Mouse (Mus musculus): Measurements from ENCODE around the gene Clstn3.
A peak's percentile ranks its signal among the peaks of the same experiment; 100 is the strongest.
"Not testable (repeated sequence)": the region's sequence is repeated elsewhere in the genome, so short reads cannot be mapped to it uniquely, and the experiment has no call there.

The Clstn3 gene

DNA sequence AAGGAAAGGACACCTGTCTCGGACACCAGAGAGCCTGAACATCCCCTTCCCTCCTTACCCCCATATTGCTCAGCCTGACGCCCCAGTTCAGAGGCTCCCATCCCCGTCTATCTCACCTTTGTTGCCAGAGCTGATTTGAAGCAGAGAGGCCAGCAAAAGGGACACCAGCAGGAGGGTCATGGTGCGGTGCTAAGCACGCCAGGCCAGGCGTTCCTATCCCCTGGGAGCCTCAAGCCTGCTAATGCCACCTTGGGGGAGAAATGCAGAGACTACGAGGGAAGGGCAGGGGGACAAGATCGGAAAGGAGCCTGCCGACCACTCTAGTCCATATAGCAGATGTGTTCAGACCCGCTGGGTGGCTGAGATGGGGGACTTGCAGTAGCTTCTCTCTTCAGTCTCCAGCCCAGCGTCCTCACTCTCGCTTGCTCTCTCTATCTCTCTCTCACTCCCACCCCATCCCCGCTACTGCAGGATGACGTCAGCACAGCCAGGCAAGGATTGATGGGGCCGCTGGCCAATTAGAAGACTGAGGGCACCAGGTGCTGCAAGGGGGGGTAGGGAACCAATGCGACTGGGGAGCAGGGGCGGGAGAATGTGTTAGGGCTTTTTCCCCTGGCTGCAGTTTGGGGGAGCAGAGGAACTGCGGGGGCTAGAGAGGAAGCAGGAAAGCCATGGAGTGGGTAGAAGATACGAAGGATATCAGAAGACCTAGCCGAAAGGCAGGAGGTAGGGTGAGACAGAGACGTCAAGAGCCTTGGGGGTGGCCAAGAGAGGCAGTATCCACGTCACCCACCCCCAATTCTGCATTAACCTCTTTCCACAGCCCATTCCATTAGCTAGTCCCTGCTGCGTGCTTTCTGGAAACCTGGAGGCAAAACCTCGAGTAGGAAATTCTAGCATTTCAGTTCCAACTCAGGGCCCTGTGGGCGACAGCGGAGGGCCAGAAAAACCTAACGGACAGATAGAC lies at the start of gene Clstn3:
Gene Clstn3 (minus strand): TSS at position 490 of the 967 bp plus-strand sequence.
- peak; percentile 32 to 45 for DNase-seq (ENCODE audit: low spot score in 2 of 2)

DNA sequence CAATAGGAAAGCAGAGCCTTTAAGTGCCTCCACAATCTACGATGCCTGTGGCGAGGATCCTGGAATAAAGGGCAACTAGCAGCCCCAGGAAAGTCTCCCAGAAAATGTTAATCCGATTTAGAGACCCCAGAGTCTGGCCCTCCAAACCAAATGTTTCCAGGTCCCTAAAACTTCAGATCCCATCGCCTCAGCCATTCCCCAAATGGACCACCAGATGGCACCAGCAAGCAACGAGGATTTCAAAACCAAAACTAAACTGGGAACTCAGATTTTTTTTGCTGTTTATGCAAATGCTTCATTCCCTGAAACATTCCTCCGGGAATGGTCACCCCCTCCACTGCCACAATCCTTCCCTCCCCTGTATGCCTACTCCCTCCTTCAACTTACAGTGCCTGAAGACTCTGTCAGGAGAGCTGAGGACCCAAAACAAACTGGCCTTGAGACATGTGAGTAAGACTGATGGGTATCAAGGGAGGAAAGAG lies 47.8 kb upstream of the Clstn3 start, which contains the start of gene C1ra:
Gene C1ra (plus strand): TSS at position 51 of the 482 bp plus-strand sequence.
- DNase-seq (ENCODE audit: low spot score in 2 of 2), result peak; percentile 54 to 76

DNA sequence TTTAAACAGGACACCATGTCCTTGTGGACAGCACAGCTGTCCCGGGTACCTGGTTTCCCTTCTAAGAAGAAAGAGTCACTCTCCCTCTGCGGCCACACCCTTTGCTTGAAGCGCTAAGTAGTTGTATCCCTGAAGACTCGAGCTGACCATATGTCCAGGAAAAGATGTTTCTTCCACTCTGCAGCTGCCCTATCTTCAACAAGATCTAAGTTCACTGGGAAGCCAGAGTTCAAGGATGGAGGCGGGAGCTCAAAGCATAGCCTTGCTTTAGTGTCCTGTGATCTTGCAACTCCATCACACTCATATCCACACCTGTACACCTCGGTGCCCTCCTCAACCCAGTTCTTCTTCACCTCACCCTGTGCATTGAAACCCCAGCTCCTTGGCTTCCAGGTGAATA lies 47.3 kb upstream of the Clstn3 start:
- DNase-seq (ENCODE audit: low spot score in 2 of 2), result no peak

DNA sequence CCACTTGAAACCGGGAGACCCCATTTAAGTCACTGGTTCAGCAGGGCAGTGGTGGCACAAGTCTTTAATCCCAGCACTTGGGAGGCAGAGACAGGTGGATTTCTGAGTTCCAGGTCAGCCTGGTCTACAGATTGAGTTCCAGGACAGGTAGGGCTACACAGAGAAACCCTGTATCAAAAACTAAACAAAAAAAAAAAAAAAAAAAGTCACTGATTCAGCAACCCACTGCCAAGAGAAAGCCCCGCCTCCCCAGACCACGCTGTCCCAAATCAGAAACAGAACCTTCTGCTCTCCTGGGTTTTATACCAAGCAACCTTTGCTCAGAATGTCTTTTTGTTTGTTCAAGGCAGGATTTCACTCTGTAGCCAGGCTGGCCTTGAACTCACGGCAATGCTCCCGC lies 44.6 kb upstream of the Clstn3 start:
- DNase-seq (ENCODE audit: low spot score in 2 of 2), result not testable (repeated sequence)

DNA sequence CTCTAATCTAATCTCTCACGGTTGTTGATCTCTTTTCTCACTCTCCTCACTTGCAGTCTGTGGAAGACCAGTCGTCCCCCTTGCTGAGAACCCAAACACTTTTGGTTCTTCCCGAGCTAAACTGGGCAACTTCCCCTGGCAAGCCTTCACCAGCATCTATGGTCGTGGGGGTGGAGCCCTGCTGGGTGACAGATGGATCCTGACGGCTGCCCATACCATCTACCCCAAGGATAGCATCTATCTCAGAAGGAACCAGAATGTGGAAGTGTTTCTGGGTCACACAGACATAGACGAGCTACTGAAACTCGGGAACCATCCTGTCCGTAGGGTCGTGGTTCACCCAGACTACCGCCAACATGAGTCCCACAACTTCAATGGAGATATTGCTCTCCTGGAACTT lies 43.7 kb upstream of the Clstn3 start:
- DNase-seq (ENCODE audit: low spot score in 2 of 2), result no peak

DNA sequence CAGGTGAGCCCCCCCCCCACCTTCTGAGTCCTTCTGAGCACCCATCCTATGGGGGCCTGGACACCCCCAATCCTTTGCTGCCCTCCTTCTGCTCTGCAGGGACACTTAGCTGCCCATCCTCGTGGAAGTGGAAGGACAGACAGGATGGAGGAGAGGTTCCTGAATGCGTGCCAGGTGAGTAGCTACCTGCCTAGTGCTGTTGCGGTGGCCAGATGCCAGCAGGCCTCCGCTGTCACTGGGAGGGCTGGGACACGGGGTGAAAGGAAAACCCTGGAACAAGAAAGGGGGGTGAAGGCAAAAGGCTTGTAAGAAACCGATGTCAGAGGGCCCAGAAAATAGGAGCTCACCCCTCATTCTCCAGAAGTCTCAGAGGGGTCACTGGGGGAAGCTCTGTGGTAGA lies 42.4 kb upstream of the Clstn3 start:
- no peak for DNase-seq (ENCODE audit: low spot score in 2 of 2)

DNA sequence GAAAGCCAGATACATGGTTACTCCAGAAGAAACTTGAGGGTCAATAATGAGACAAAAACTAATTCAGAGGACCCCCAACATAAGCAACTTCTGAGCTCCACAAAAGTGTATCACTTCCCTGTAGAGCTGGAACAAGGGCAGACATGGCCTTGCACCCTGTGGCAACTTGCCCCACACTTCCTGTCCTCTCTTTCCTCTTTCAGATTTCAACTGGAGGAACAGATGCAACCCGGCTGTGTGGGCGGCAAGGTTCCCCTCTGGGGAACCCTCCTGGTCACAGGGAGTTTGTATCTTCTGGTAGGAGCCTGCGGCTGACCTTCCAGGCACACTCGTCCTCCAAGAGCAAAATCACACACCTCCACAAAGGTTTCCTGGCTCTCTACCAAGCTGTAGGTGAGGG lies 40.4 kb upstream of the Clstn3 start:
- DNase-seq (ENCODE audit: low spot score in 2 of 2), result peak in 1 of 2 experiments; percentile 29

DNA sequence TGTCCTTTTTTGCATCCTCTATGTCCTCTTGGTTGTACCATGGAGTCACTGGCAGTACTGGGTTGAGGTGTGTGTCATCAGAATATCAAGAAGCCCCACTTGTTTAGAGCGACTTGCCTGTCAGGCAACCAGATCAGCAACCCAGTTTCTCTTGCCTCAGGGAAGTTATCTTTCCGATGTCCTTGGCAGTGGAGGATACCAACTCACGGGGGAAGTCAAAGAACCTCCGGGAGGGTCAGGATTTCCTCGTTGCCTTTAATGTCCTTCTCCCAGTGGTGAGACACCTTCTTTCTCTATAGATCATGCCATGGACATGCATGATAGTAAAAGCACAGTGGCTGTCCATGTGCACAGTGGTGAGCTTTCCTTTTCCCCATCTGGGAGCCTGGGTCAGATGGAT lies 37.4 kb upstream of the Clstn3 start:
- DNase-seq (ENCODE audit: low spot score in 2 of 2), result no peak

DNA sequence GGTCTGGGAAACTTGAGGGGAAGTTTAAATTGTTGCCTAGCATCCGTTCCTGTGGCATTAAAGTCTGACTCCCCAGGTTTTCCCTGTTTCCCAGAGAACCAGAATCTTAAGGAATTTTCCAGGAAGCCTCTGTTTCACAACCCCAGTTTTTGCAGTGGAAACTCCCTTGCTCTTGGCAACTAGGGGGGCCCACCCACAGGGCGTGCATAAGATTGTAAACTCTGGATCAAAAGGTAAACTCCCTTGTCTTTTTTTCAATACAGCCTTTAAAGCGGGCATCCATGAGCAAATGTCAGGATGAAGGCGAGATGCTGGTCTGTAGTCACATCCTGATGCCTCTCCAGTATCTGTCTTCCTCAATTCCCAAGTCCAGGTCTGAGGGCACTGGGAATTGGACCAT lies 36.9 kb upstream of the Clstn3 start:
- no peak for DNase-seq (ENCODE audit: low spot score in 2 of 2)

DNA sequence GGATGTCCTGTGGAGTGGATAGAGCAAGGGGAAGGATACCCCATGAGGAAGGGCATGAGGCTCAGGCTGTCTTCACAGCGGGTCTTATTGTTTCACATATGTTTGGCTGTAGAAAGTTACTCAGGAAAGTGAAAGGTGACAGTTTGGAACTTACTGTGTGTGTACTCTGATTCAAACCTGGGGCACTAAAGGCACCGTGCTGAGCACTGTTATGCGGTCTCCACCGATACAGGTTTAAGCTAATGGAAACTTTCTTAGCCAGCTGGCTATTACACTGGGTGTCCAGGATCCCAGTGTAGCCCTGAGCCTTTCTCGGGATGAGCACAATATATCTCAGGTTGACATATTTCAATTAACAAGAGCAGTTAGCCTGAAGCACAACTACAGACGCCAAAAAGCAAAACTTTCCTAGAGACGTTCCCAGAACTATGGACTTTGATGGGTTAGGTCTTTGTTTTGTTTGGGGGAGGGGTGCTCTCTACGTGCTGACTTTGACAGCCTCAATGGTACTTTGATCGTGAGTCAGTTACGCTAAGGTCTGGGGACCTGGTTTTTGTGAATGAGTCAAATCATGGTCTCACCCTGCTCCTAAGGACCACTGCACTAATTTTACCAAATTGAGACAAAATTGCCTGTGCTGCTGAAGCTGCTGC lies 35.4 kb upstream of the Clstn3 start:
- no peak for DNase-seq (ENCODE audit: low spot score in 2 of 2)

DNA sequence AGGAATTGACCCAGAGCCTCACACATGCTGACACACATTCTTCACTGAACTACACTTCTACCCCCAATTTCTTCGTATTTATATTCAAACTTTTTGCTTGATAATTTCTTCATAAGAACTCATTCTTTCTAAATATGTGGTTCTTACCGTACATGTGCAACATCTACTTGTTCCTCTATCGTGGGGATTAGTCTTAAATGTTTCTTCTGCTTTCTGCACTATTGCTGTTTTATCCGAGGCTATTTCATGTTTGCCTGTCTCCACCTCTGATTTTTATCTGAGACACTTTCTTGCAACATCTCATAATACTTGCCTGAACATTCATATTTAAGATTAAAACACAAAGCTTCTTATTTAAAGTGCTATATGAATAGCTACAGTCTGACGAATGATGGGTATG lies 31.5 kb upstream of the Clstn3 start:
- no peak for DNase-seq (ENCODE audit: low spot score in 2 of 2)

DNA sequence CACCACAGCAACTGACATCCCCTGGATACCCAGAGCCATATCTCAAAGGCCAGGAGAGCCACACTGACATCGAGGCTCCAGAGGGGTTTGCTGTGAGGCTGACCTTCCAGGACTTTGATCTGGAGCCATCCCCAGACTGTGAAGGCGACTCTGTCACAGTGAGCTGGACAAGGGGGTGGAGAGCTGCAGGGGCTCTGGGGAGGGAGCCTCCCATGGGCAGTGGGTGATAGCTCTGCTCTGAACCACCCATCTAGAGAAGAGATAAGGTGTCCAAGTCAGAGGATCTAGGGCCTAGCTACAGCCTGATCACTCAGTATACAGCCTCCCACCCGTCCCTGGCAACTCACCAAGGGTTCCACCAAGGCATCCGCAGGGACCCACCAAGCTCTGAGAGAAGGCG lies 29.3 kb upstream of the Clstn3 start:
- DNase-seq (ENCODE audit: low spot score in 2 of 2), result no peak

DNA sequence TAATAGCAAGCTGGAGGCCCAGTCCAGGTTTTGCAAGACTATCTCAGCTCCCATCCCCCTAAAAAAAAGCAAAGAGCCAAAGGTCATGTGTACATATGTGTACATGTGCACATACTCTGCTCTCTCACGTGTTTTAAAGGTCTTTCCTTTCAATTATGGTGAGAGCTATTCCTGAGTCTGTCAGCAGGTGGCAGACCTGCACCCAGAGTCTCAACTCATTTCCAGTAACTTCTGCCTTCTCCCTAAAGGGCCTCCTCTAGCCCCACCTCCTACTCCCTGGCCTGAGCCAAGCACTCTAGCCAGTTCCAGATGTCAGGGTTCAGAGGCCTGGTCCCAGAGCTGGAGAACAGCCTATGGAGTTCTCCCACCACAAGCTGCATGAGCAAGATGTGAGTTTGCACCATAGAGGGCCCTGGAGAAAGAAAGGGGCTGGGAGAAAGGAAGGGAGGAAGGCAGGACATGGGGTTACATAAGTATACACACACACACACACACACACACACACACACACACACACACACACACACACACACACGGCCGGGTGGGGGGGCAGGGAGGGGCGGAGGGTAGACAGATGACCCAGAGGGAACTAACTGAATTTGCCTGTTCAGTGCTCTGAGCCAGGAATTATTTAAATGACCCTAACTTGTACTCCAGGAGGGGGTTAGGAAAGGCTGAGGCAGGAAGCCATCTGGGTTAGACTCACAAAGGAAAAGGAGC lies 28.4 kb upstream of the Clstn3 start, which contains the start of gene C1rl:
Gene C1rl (plus strand): TSS at position 272 of the 720 bp plus-strand sequence.
- DNase-seq (ENCODE audit: low spot score in 2 of 2), result peak; percentile 91 to 92

DNA sequence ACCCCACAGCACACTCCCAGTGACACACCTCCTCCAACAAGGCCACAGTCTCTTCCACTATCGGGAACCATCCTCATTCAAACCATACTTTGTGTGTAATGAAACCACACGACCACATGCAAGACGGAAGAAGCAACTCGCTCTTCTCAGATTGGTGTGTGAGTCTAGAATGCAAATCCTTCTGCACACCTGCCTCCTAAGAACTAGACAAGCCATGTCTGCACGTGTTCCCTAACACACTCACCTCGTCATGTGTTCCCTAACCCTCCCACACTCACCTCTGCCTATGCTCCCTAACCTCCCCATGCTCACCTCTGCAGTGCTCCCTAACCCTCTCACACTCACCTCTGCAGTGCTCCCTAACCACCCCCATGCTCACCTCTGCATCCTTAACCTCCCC lies 26.8 kb upstream of the Clstn3 start:
- DNase-seq (ENCODE audit: low spot score in 2 of 2), result no peak

DNA sequence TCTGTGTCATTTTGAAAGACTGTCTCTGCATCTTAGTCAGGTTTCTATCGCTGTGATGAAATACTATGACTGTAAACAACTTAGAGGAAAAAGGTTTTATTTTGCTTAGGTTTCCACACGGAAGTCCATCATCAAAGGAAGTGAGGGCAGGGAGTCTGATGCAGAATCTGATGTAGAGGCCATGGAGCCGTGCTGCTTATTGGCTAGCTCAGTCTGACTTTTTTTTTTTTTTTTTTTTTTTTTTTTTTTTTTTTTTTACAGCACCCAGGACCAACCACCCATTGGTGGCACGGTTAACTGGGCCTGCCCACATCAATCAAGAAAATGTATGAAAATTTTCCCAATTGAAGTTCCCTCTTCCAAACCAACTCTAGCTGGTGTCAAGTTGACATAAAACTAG lies 24.4 kb upstream of the Clstn3 start:
- DNase-seq (ENCODE audit: low spot score in 2 of 2), result no peak

DNA sequence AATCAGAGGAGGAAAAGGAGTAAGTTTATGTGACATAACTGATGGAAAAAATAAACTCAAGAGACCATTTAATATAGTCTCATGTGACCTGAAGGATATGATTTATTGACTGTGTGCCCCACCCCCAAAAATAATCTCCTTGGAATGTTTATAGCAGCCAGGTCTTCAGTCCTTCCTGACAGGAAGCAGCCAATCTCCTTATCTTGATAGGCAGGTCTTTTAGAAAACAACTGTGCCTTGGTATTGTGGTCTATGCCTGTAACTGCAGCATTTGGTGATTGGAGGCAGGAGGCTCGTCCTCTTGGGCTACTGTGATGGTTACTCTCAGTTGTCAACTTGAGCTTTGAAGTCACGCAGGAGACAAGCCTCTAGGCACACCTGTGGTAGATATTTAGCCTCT lies 22.9 kb upstream of the Clstn3 start:
- DNase-seq (ENCODE audit: low spot score in 2 of 2), result no peak

DNA sequence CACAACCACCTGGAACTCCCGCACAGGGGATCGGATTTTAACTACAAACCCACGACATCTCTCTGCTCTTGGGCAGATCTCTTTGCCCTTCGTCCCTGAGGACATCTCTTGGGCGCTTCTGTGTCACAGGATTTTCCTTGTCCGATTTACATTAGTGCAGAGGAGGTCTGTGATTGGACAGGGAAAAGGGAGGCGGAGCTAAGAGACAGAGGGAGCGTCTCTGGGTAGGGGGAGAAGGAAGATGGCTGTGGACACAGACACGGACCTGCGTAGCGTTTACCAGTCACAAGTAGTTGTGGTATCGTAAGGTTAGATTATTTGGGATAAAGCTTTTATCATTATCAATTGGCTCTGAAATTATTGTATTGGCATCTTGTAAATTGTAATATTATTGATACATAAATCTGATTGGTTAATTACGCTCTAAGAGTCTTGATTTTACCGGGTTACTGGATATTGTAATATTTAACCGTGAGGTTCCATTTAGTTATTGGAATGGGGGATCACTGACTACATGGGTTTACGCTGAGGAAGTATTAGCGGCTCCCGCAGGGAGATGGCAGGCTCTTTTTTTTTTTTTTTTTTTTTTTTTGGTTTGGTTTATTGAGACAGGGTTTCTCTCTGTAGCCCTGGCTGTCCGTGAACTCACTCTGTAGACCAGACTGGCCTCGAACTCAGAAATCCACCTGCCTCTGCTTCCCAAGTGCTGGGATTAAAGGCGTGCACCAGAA lies 21.0 kb upstream of the Clstn3 start:
- no peak for DNase-seq (ENCODE audit: low spot score in 2 of 2)

DNA sequence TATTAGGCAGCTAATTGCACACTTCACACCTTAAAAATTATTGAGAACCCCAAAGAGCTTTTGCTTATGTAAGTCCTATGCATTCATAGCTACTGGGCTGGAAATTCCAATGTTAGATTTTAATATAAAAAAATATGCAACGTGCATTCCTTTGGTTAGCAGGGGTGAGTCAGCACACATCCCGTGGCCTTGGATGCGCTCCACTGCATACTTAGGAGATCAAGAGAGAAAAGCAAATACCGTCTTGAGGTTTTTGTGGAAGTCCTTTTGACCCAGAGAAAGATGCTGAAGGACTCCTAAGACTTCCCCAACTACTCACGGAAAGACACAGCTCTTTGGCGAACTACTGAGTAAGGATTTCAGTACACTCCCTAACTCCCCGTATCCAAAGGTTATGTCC lies 20.3 kb upstream of the Clstn3 start:
- DNase-seq (ENCODE audit: low spot score in 2 of 2), result no peak

DNA sequence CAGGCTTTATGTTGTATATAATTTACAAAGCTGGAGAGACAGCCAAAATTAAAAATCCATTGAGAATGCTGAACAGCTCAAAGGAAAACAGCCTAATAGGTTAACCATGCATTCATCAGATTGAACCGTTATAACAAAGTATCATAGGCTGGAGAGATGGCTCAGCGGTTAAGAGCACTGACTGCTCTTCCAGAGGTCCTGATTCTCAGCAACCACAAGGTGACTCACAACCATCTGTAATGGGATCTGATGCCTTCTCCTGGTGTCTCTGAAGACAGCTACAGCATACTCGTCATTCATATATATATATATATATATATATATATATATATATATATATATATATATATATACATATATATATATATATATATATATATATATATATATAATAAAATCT lies 19.2 kb upstream of the Clstn3 start:
- DNase-seq (ENCODE audit: low spot score in 2 of 2), result not testable (repeated sequence)

DNA sequence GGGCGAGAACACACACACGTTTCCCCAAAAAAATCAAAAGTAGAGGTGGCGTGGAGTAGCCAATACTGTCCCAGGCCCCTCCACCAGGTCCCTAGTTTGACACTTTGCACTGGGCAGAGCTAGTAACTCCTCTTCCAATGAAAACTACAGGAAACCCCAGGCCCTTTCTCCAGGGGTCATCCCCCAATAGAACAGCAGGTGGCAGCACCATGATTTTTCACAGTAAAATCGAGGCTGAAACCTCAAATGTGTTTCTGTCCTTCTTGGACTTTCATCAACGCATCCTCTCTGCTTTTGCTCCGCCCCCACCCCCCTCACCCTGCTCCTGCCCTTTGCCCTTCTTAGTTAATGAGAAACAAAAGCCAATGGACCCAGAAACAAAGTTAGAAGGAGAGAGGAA lies 17.0 kb upstream of the Clstn3 start:
- no peak for DNase-seq (ENCODE audit: low spot score in 2 of 2)

DNA sequence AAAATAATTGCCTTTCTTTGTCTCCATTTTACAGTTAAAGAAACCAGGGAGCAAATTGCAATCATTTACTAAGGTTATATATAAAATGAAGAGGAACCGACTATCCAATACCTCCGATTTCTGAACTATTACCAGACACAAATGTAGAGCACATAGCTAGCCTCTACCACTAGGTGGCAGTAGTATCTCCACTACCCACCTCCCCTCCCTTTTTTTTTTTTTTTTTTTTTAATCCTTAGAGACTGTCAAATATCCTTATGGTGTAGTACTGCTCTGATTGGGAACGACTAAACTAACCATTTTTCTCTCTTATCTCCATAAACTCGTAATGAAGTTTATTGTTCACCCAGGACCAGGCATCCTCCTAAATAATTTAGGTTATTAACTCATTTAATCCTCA lies 15.7 kb upstream of the Clstn3 start:
- no peak for DNase-seq (ENCODE audit: low spot score in 2 of 2)

DNA sequence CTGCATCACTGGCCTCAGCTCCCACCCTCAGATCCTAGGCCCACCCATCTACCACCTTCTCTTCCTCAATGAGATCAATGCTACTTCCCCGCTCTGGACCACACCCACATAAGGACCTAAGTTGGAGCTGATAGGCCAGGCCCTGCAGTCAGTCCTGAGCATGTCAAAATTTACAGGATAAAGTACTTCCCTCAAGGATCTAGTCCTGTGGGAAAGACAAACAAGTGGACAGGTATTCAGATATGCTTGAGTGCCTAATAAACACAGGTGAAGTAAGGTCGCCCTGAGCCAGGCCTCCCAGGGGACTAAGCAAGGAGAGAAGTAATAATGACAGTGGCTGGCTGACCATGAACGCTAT lies 15.0 kb upstream of the Clstn3 start:
- no peak for DNase-seq (ENCODE audit: low spot score in 2 of 2)

Measured in heart, adult 9 months (tissue).